Mouse (Mus musculus): Measurements from ENCODE around the gene Elk1.

DNA sequence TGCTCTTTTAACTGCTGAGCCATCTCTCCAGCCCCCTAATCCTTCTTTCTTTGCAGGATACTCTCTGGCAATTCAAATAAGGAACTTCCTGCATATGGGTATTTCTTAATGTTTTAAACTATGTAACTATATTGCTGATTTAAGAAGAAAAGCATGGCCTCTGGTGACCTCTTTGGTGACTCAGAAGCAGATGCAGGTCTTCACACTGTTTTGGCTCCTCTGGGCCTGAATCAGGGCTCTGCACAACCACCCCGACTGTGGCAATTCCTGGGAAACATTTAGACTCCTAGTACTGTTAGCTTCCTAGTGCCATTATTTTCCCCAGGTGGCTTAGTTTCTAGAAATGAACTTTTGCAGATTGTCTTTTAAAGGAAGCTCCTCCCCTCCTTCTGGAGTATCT, 26.9 kb downstream of the Elk1 start:
- TF ChIP-seq POLR2A (IDR thresholded peaks at IDR 0.05; ENCODE audit: insufficient read length, low read depth), result no peak
- TF ChIP-seq MYOG (IDR thresholded peaks at IDR 0.05; ENCODE audit: control insufficient read depth in 1 of 3, insufficient read depth in 1 of 3, insufficient read length in 2 of 3, low read depth in 2 of 3), result no peak
- TF ChIP-seq MAX (IDR thresholded peaks at IDR 0.05; ENCODE audit: low read depth), result no peak
- TF ChIP-seq POLR2AphosphoS2 (IDR thresholded peaks at IDR 0.05; ENCODE audit: insufficient read length, low read depth), result no peak
- TF ChIP-seq TCF12 (IDR thresholded peaks at IDR 0.05; ENCODE audit: insufficient read depth, poor library complexity, severe bottlenecking), result no peak
- no peak for TF ChIP-seq MYOD1 (IDR thresholded peaks at IDR 0.05; ENCODE audit: control insufficient read depth in 1 of 3, insufficient read length in 2 of 3, low read depth in 2 of 3)
- TF ChIP-seq TCF3 (IDR thresholded peaks at IDR 0.05; ENCODE audit: insufficient read length, low read depth), result no peak
- no peak for TF ChIP-seq E2F4 (IDR thresholded peaks at IDR 0.05; ENCODE audit: insufficient read depth)
- no peak for TF ChIP-seq CEBPB (IDR thresholded peaks at IDR 0.05; ENCODE audit: insufficient read depth, poor library complexity, severe bottlenecking)

Measured in myocyte (in vitro differentiated cells).